Mouse (Mus musculus): ENCODE measurements around the gene Uqcc1.
"Not testable (repeated sequence)": the region's sequence is repeated elsewhere in the genome, so short reads cannot be mapped to it uniquely, and the experiment has no call there.

The Uqcc1 gene

GRCm38 (mm10) chr2:155852536-155852935, 77.6 kb downstream of the Uqcc1 start:
- no peak for DNase-seq

DNA sequence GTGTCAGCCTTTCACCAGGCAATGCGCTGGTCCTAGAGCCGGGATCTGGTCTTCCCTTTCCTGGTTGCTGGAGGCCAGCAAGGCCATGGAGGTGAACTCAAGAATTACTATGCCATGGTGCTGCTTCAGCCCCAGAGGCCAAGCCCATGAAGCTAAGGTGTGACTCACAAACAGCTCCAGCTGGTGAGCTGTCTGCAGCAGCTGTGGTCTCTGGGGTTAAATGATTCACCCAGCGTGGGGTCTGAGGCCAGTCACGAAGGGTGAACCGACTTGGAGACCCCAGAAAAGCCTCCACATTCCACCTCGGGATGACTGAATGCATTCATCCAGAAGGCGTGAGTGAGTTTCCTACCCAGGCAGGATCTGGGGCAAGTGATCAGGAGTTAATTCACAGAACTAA, 80.0 kb downstream of the Uqcc1 start:
- DNase-seq = no peak

- no peak for DNase-seq
Measured at GRCm38 (mm10) chr2:155849464-155849863, 80.6 kb downstream of the Uqcc1 start.

GRCm38 (mm10) chr2:155848291-155848690, 81.8 kb downstream of the Uqcc1 start:
- DNase-seq = peak; percentile 77

- no peak for DNase-seq
Measured at GRCm38 (mm10) chr2:155846930-155847329, 83.2 kb downstream of the Uqcc1 start.

- no peak for DNase-seq
Measured at GRCm38 (mm10) chr2:155838961-155839360, 91.1 kb downstream of the Uqcc1 start.

DNA sequence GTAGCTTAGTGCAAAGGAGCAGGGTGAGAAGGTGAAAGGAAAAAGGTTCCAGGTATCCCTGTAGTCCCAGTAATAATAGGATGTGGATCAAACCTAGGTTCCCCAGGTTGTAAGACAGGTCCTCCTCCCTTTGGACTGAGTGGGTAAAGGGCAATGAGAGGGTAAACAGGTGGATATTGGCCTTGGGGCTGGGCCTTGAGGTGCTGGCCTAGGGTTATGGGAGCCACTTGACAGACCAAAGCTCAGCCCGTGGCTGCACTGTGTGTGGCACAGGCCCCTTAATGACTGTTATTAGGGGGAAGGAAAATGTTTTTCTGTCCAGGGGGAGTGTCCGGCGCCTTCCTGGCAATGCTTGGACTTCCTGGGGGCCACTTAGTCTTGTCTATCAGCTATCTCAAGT, 92.1 kb downstream of the Uqcc1 start:
- DNase-seq = no peak

DNA sequence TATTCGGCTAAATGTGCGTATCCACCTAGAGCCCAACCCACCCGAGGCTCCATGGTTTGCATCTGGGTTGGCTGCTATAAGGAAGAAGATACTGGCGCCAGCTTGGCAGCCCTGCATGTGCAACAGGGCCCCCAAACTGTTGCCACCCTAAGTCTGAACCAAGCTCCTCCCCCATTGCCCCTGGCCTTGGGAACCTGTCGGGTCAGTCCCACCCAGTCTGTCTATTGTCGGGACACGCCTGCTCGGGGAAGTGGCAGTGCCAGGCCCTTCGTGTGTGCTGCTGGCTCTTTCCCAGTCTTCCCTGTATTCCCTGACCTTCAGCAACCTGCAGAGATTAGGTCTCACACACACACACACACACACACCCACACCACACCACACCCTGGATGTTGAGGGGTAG, 95.4 kb downstream of the Uqcc1 start, which contains the start of gene Fam83c:
Gene Fam83c, minus strand, starts transcription at position 123 of the 400 bp plus-strand sequence.
- no peak for DNase-seq

DNA sequence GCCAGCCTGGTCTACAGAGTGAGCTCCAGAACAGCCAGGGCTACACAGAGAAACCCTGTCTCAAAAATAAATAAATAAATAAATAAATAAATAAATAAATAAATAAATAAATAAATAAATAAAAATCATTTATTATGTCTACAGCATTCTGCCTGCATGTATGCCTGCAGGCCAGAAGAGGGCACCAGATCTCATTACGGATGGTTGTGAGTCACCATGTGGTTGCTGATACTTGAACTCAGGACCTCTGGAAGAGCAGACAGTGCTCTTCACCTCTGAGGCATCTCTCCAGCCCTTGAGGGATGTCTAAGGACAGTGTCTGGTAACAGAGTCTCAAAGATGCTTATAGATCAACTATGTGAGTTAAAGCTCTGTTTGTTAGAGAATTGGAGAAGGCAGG, 98.0 kb downstream of the Uqcc1 start:
- not testable (repeated sequence) for DNase-seq

DNA sequence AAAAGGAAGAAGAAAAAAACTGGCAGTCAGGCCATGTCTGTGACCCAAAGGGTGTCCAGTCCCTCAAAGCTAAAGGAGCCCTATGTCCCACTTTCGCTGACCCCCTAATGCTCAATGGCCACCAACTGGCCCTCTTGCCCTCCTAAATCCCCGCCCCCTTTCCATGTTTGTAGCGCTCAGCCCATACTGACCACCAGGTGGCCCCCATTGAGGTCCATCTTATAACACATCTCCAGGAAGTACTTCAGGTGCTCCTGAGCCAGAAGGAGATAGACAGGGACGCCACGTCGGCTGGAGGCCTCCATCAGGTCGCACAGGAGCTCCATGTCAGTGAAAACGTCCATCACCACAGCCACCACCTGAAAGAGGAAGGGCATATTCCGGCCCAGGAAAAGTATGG, 98.8 kb downstream of the Uqcc1 start:
- DNase-seq = no peak

- no peak for DNase-seq
Measured at GRCm38 (mm10) chr2:155830841-155831240, 99.3 kb downstream of the Uqcc1 start.

DNA sequence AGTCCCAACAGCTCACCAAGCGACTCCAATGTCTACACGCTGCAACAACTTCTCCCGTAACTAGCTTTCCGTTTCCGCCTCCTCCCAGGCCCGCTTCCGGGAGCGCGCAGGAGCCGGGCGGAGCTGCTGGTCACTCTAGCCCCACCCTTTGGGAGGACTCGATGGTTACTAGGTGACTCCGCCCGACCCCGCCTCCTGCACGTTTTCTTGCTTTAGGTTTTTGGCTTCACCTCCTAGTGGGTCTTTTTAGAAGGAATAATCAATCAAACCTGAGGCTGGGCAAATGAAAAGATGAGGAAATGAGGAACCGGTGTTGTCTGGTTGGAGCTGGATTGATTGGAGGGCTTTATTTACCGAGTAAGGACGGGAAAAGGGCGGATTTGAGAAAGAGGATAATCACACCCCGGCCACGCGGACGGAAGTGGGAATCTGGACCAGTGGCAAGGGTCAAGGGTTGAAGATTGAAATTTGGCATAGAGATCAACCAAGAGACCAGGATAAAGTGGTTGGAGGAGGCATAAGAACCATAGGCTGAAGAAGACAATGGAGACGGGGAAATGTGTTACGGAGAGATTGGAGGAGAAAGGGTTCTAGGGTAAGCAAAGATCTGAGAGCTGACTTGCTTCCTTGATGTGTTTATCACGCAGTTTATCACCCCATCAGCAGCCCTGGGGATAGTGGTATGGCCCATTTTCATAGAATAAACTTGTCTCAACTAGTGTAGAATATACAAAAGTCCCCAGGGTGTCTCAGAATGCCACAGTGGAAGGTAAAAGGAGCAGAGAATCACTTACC, 103.3 kb downstream of the Uqcc1 start, which contains the start of gene Eif6:
Gene Eif6, minus strand, starts transcription at position 296 of the 795 bp plus-strand sequence.
- DNase-seq = peak; percentile 87

DNA sequence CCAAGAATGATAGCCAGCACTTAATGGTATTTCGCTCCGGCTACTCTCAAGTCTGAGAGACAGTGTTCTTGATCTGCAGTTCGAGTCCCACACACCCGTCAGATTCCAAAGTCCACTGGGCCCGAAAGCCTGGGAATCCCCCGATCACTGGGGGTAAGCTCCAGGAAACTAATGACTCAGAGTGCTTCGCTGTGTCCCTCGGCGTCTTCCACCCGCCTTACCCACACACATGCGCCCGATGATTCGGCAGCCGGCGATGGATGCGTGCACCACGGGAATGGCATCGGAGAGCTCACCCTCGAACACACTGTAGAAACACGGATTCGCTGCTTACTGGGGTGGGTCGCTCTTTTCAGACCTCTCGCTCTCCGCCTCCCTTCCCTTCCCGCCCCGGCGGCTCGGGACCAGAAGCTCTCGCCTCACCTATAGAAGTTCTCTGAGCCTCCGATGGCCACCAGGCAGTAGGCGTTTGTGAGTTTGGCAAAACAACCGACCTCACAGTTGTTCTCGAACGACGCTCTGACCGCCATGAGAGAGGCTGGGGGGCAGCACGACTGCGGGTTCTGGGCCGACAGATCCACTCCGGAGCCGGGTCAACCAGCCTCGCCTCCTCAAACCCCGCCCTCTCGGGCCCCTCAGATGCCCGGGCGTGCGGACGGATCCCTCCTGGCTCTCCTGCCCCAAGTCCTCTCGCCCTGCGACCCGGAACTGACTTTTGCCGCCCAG, 104.0 kb downstream of the Uqcc1 start:
- peak; percentile 42 for DNase-seq

GRCm38 (mm10) chr2:155823722-155824121, 106.4 kb downstream of the Uqcc1 start:
- DNase-seq = peak; percentile 35

GRCm38 (mm10) chr2:155820779-155821178, 109.3 kb downstream of the Uqcc1 start:
- DNase-seq = peak; percentile 23

GRCm38 (mm10) chr2:155819449-155820251, 110.5 kb downstream of the Uqcc1 start:
- DNase-seq = no peak

DNA sequence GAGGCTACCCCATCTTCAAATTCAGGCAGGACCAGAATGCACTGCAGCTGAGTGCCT, 110.9 kb downstream of the Uqcc1 start, which contains the start of gene BC029722:
Gene BC029722, minus strand, starts transcription at position 35 of the 57 bp plus-strand sequence.
- DNase-seq = no peak

DNA sequence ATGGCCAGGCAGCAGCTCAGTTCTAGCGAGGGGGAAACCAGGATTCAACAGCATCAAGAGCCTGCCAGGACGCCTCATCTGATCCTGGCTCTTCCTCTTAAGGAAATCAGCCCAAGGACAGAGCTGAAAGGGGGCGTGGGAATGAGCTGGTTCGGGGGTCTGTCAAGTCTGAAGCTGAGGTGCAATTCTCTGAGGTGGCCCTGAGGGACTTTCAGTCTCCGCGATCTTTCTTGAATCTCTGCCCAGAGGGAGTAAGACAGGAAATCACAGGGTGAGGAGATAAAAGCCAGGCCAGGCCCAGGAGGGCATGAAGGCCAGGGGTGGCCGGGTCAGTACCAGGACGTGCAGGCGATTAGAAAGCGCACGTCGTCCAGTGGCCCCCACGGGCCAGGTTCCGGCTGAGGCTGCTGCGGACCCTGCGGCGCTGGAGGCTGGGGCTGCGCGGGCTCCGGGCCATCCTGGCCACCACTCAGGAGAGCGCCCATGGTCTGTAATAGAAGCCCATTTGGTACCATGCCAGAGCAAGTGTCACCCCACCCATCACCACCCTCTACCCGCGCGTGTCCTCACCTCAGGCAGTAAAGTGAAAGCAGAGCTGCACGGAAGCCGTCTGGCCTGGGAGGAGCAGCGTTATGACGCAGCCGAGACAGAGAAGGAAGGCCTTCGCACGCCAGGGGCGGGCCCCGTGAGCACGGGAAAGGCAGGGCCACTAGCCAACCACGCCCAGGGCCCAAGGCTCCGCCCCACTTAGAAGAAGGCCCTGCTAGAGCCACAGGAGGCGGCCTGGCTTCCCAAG, 111.3 kb downstream of the Uqcc1 start:
- DNase-seq = peak; percentile 96

DNA sequence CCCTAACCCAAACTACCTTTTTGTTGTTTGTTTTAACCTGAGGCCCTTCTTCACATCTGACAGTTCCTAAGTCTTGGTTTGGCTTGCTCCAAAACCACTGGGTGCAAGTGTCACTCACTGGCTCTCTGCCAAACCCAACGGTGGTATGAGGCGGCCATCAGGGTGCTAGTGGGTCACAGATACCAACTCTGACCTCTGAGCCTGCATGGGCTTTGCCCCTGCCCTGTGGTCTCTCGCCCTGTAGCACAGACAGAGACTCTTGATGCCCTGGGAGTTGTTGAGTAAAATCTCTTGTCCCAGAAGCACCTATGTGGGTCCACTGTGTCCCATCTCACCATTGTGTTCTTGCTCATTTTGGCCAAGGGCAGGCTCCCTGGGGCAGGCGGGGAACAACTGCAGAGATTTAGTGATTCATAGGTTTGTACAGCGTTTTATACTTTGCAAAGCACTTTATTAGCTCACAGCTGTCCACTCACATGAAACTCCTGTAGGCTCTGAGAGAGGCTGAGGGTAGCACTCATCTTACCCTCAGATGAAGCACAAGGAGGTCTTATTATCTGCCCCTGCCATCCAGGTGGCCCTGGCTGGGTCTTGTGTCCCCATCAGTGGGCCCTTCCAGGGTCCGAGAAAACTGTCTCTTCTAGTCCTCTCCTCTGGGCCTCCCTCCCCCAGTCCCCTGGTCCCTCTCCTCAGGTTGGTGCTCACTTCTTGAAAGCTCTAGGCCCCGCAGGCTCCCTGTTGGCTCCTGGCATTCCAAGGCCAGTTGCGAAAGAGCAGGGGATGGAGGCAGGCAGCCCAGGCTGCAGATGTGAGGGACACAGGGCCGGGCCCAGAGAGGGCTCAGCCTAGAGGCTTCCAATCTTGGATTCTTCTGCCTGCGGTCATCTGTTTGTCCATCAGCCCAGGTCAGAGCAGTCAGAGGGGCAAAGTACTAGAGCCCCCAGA, 112.5 kb downstream of the Uqcc1 start:
- peak; percentile 73 for DNase-seq

DNA sequence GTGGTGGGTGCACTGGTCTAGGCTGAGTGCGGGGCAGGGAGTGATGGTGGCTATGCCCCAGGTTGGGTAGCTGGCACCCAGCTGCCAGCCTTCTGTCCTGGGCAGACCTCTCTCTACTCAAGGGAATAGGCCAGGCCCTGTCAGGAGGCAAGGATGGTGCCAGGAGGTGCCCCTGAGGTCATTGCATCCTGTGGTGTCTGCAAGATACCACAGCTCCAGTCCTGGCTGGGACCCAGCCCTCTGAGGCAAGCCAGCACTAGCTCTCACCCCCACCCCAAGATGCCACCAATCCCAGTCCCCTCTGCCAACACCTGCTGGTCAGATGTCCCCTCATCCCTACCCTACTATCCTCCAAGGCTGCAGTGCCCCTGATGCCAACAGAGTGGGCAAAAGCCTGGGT, 113.9 kb downstream of the Uqcc1 start:
- peak; percentile 85 for DNase-seq

DNA sequence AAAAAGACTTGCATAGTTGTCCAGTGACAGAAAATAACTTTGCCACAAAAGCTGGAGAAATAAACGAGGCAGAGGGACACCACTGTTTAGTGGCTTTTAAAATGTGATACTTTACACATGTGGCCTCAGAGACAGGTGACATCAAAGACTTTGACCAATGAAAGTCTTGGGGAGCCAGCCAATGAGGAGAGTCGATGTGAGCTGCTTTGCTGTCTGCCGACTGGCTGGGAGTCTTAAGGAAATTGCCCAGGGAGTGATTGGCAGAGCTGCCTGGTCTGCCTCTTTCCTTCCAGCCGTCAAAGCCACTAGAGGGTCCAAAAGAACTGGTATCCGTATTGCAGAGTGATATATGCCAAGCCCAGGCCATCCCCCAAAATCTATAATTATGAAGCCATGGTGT, 115.3 kb downstream of the Uqcc1 start:
- DNase-seq = peak; percentile 48

DNA sequence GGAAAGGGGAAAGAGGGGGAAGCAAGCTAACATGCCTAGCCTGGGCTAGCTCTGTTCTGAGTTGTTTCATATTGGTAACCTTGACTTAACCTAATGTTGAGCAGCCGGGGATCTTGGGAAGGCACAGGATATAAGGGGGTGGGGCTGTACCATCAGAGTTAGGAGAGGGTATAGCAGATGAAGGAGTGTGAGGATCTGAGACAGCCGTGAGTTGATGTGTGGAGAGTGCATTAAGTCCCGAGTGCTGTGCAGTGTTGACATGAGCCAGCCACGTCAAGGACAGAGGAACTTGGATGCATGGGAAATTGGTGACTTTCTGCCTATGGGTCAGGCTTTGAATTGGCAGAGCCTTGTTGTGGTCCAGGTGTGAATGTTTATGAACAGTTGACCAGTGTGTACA, 117.5 kb downstream of the Uqcc1 start:
- DNase-seq = peak; percentile 55
